Mouse (Mus musculus): Measurements from ENCODE around the gene Usb1. TPM values are rescaled to one million over a fixed set of nuclear protein-coding genes. Genes with fewer than 3 reads are reported as not detected.

Gene Usb1
- total and polyA plus RNA-seq, 3 experiments: 36.2 to 52.5 TPM; not detected in 1

GRCm38 (mm10) chr8:95312836-95313235 lies 19.2 kb upstream of the Usb1 start:
- H3K79me2 ChIP-seq (ENCODE audit: control insufficient read depth, insufficient read depth, low read length, poor library complexity): no peaks in the 10 kb centered on the region
- H3K9ac ChIP-seq (ENCODE audit: control insufficient read depth, low read depth, low read length, poor library complexity, severe bottlenecking): no peak overlapping the region
- no peaks in the 10 kb centered on the region for H3K4me1 ChIP-seq (ENCODE audit: control insufficient read depth in 1 of 2, insufficient read depth in 2 of 2, low read length in 2 of 2)
- H3K36me3 ChIP-seq (ENCODE audit: control insufficient read depth in 1 of 2, insufficient read depth in 2 of 2, low read length in 2 of 2): no peaks in the 10 kb centered on the region
- peak; percentile 14 for DNase-seq (ENCODE audit: low read depth, low spot score)
- 0 out of 4 replicates have a peak, but pooled peaks cover 2 to 3% of the 10 kb centered on the region in 2 experiments for H3K27me3 ChIP-seq (ENCODE audit: control insufficient read depth in 1 of 2, insufficient read depth in 2 of 2, low read length in 2 of 2)
- no peak overlapping the region for H3K27ac ChIP-seq (ENCODE audit: control insufficient read depth, low read depth, low read length)
- H3K9me3 ChIP-seq (replicated peaks; ENCODE audit: insufficient read depth, low read length): no peaks in the 10 kb centered on the region
- no peak for TF ChIP-seq NELFE (IDR thresholded peaks at IDR 0.05; ENCODE audit: low read depth, low read length)
- no peak for TF ChIP-seq ZC3H11A (IDR thresholded peaks at IDR 0.05; ENCODE audit: low read depth, low read length)
- TF ChIP-seq MAZ (IDR thresholded peaks at IDR 0.05; ENCODE audit: low read depth, low read length): no peak
- no peak for TF ChIP-seq CHD2 (IDR thresholded peaks at IDR 0.05; ENCODE audit: low read length)
- no peak for TF ChIP-seq SIN3A (IDR thresholded peaks at IDR 0.05; ENCODE audit: low read length)
- peak; percentile 28 for TF ChIP-seq RAD21 (IDR thresholded peaks at IDR 0.05; ENCODE audit: low read depth, low read length)
- no peak for TF ChIP-seq POLR2A (IDR thresholded peaks at IDR 0.05; ENCODE audit: control insufficient read depth in 1 of 2, insufficient read depth in 1 of 2, low read depth in 1 of 2, low read length in 2 of 2, poor library complexity in 1 of 2)
- peak; percentile 33 to 64 (median 49); a peak in 5 of 6 replicates for TF ChIP-seq CTCF (IDR thresholded peaks at IDR 0.05 in 2 of 3, conservative IDR thresholded peaks at IDR 0.05 in 1 of 3; ENCODE audit: control insufficient read depth in 1 of 3, insufficient read depth in 1 of 3, low read depth in 2 of 3, low read length in 3 of 3, poor library complexity in 1 of 3, severe bottlenecking in 1 of 3)
- no peak for TF ChIP-seq MYB (IDR thresholded peaks at IDR 0.05; ENCODE audit: low read depth, low read length)
- no peak for TF ChIP-seq CHD1 (IDR thresholded peaks at IDR 0.05; ENCODE audit: low read depth, low read length)
- no peak for TF ChIP-seq RCOR1 (IDR thresholded peaks at IDR 0.05; ENCODE audit: low read depth, low read length)
- no peak for TF ChIP-seq HCFC1 (IDR thresholded peaks at IDR 0.05; ENCODE audit: low read depth, low read length)
- TF ChIP-seq MYC (IDR thresholded peaks at IDR 0.05; ENCODE audit: low read depth, low read length): no peak
- H3K4me3 ChIP-seq (ENCODE audit: control insufficient read depth in 1 of 2, insufficient read depth in 1 of 2, low read depth in 2 of 2, low read length in 2 of 2): no peak overlapping the region

GRCm38 (mm10) chr8:95313857-95314256 lies 18.2 kb upstream of the Usb1 start:
- H3K79me2 ChIP-seq (ENCODE audit: control insufficient read depth, insufficient read depth, low read length, poor library complexity): no peaks in the 10 kb centered on the region
- H3K4me3 ChIP-seq (ENCODE audit: control insufficient read depth in 1 of 2, insufficient read depth in 1 of 2, low read depth in 2 of 2, low read length in 2 of 2): no peak overlapping the region
- H3K27ac ChIP-seq (ENCODE audit: control insufficient read depth, low read depth, low read length): no peak overlapping the region
- H3K9ac ChIP-seq (ENCODE audit: control insufficient read depth, low read depth, low read length, poor library complexity, severe bottlenecking): no peak overlapping the region
- H3K4me1 ChIP-seq (ENCODE audit: control insufficient read depth in 1 of 2, insufficient read depth in 2 of 2, low read length in 2 of 2): no peaks in the 10 kb centered on the region
- no peak for DNase-seq (ENCODE audit: low read depth, low spot score)
- no peaks in the 10 kb centered on the region for H3K36me3 ChIP-seq (ENCODE audit: control insufficient read depth in 1 of 2, insufficient read depth in 2 of 2, low read length in 2 of 2)
- TF ChIP-seq MYC (IDR thresholded peaks at IDR 0.05; ENCODE audit: low read depth, low read length) (no peak), MAZ (IDR thresholded peaks at IDR 0.05; ENCODE audit: low read depth, low read length) (no peak), ZNF384 (IDR thresholded peaks at IDR 0.05; ENCODE audit: low read depth, low read length) (no peak), TCF12 (IDR thresholded peaks at IDR 0.05; ENCODE audit: low read depth, low read length) (no peak), MEF2A (IDR thresholded peaks at IDR 0.05; ENCODE audit: extremely low read depth, insufficient replicate concordance, low read depth, low read length, poor library complexity, severe bottlenecking) (no peak), HCFC1 (IDR thresholded peaks at IDR 0.05; ENCODE audit: low read depth, low read length) (no peak), CTCF (IDR thresholded peaks at IDR 0.05 in 2 of 3, conservative IDR thresholded peaks at IDR 0.05 in 1 of 3; ENCODE audit: control insufficient read depth in 1 of 3, insufficient read depth in 1 of 3, low read depth in 2 of 3, low read length in 3 of 3, poor library complexity in 1 of 3, severe bottlenecking in 1 of 3) (no peak), ZKSCAN1 (IDR thresholded peaks at IDR 0.05; ENCODE audit: low read depth, low read length) (no peak), TAL1 (IDR thresholded peaks at IDR 0.05; ENCODE audit: low read length) (no peak), POLR2AphosphoS2 (IDR thresholded peaks at IDR 0.05; ENCODE audit: low read length) (no peak), MAFK (IDR thresholded peaks at IDR 0.05; ENCODE audit: borderline replicate concordance, low read depth, low read length) (no peak), ETS1 (IDR thresholded peaks at IDR 0.05; ENCODE audit: low read depth, low read length) (no peak), BHLHE40 (IDR thresholded peaks at IDR 0.05; ENCODE audit: borderline replicate concordance, low read depth, low read length) (no peak), CHD2 (IDR thresholded peaks at IDR 0.05; ENCODE audit: low read length) (no peak), UBTF (IDR thresholded peaks at IDR 0.05; ENCODE audit: borderline replicate concordance, insufficient read depth, low read depth, low read length) (no peak), NRF1 (IDR thresholded peaks at IDR 0.05; ENCODE audit: insufficient read depth, low read depth, low read length, poor library complexity, severe bottlenecking) (no peak), CHD1 (IDR thresholded peaks at IDR 0.05; ENCODE audit: low read depth, low read length) (no peak), MAX (IDR thresholded peaks at IDR 0.05; ENCODE audit: low read length) (no peak)
- peaks cover 2 to 5% of the 10 kb centered on the region in 2 experiments; a peak in 2 of 4 replicates for H3K27me3 ChIP-seq (ENCODE audit: control insufficient read depth in 1 of 2, insufficient read depth in 2 of 2, low read length in 2 of 2)
- no peaks in the 10 kb centered on the region for H3K9me3 ChIP-seq (replicated peaks; ENCODE audit: insufficient read depth, low read length)

Measured in MEL (cell line).